Mouse (Mus musculus): ENCODE results near the gene Foxa2.
A peak's percentile ranks its signal among the peaks of the same experiment; 100 is the strongest.

The Foxa2 gene

DNA sequence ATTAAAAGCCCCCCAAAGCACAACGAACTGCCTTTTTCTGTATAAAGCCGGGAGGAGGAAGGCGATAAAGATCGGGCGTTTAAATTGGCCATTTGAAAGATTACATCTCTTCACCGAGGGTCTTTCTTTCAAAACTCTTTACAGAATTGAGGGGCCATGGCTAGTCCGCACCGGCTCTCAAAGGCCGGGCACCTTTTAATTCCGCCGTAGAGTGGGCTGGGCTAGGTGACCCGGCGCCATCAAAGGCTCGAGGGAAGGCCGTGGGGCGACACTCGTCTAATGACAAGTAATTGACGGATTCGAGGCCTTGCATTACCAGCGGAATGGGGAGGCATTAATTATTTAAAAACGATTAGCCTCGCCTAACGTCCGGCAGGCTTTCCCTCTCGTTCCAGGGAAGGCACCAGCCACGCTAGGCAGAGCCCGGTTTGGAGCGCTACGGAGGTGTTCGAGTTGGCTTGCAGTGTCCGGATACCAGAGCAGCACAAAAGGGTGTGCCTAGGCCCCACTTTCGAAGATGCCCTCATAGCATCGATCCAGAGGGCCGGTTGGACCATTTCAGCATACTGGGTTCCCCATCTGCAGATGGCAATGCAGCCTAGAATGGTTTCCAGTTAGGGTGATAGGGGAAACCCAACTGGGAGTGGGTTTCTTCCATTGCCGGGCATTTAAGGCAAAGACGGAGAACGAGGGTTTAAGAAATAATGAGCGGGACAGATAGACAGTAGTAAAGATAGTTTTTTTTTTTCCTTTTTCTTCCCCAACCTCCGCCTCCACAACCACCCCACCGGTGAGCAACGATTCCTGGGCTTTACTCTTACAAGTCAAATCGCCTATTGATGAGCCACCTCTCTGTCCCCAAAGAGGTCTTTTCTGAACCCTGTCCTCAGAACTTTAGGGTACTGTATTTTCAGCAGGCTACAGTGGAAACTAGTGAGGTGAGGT is 8.1 kb downstream of the Foxa2 start:
- DNase-seq: no peak

DNA sequence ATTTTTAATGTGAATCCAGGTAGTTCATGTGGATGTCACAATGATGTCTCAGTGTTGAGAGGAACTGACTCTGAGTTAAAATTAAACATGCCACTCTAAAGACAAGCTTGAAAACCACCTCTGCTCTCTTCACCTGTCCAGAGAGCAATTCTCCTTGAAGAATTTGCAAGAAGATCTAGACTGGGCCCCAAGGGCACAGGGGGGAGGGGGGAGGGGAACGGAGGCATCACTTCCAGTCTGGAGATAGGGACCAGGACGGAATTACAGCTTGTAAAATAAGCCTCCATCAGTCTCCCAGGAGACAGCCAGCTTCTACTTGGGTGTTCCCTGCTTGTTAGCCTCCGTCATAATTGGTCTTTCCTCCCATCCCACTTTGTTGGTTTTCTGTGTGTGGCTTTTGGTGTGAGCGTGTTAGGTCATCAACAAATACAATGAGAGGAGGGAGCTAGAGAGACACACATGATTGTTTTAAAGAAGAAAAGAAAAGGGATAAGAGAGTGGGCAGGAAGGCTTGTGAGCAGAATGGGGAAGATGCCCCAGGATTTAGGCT is 10.1 kb downstream of the Foxa2 start:
- DNase-seq: peak; percentile 80

DNA sequence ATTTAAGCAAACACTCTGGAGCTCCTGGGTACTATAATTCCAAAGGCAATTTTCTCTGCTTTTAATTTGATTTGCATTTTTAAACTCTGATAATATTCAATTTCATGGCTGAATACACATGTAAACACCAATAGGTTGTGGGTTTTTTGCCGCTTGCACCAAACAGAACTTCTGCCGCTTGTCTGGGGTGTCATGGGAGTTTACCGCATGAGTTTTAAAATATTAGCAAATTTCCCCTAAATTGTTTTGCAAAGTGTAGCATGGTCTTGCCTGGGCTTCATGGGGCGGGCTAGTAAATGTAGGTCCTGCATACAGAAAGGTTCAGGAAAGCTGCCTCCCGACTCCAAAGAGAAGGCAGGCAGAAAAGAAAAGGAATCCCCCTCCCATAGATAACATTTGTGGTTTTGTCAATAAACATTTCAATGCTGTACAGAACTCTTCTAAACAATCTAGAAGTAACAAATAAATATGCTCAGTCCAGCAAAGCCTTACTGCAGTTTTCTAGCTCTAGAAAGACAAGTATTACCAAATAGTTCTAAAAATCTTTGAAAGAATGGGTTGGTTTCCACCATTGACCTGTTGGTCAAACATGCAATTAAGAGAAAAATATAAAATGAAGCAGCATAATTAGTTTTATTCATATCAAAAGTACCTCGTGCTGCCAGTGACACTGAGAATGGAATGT is 15.6 kb downstream of the Foxa2 start:
- no peak for DNase-seq

- no peak for DNase-seq
Observed at GRCm38 (mm10) chr2:148030613-148030935, 16.2 kb downstream of the Foxa2 start.

DNA sequence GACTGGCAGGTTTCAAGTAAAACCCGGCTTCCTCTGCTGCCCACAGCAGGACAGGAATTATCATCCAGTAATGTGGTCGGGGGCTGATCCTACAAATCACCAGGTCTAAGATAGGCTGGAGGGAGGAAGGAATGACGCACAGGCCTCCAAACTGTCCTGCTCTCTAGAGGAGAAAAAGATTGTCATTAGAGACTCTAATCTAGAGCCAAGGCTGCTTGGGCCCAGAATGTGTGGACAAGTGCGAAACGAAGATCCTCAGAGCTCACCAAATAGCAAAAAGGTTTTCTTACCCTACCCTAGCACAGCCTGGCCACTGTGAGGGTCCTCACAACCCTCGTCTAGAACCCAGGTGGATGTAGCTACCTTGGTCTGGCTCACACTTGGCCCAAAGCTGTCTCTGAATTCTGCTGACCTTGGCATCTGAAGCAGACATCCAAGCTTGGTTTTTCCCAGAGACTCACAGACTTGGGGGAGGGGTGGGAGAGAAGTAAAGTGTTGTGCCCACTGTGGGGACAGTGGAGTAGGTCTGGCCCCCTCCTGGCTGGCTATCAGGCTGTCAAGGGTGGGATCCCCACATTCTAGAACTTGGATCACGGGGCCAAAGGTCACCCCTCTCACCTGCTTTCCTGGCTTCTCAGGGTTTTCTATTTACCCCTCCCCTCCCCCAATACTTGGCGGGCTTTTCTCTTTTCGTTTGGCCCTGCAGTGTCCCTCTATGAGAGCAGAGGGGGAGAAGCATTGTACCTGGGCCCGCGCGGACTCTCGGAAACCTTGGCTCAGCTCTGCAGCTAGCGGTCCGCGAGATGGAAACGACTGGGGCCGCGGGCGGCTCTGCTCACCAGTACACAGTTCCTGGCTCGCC is 16.8 kb downstream of the Foxa2 start:
- no peak for DNase-seq

DNA sequence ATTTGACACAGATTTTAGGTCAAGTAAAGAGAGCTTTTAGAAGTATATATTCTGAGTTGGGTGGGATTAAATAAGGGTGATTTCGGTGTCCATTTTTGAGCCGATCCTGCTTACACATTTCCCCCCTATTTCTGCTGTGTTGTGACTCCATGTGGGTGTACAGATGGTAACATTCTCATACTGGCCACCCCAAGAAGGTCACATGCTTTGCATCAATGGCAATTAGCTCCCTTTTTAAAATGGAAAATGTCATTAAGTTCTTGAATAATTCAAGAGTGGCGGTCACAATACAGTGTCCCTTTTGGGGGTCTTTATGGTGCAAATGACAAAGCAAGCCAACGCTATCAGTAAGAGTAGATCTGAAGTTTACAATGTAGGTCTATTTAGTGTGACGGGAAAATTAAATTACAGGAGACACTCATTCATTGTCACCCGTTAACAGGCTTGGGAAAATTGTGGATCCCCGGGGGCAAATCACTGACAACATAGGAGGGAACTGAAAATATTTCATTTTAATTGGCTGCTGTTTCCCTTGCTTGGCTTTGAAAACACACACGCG is 17.6 kb downstream of the Foxa2 start:
- DNase-seq: no peak

GRCm38 (mm10) chr2:148026366-148026765 is 20.4 kb downstream of the Foxa2 start:
- no peak for DNase-seq

DNA sequence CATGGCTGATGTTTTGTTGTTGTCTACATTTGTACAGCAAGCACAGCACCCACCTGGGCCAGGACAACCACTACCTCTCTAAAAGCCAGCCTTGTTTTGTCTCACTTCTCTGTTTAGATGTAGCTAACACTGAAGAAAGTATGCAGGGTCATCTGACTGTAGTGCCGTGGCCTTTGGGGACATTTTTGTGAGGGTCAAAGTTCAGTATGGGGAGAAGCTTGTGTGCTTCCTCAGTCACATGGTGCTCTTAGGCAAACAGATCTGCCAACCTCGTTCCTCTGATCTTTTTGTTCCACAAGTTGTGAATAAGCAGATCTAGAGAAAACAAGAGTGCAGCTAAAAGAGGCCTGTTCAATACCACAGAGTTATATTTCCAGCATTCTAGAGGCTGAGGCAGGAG is 21.3 kb downstream of the Foxa2 start:
- DNase-seq: no peak

DNA sequence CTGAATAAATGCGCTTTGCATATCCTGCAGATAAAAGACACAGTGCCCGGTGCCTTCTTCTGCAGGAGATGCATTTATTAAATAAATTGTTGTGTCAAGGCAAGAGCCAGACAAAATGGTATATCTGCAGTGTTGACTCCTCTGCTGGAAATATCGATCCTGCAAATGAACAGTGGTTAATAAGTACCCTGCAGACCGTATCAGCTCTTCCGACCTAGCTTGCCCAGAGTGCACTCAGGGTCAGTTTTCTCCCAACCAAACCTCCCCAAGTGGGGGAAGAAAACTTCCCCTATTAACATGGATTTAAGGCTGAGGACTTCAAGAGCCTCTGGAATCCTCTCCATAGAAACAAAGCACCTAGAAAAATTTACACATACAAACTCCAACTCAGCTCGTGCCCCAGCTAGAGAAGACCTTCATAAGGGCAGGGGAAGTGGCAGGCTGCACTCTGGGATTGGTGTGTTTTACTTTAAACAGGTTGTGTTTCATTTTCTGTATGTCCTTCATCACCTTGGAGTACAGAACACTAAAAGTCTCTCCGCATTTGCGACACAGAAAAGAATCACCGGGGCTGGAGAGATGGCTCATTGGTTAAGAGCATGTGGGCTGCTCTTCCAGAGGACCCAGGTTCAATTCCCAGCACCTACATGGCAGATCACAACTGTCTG is 22.4 kb downstream of the Foxa2 start:
- DNase-seq: no peak

DNA sequence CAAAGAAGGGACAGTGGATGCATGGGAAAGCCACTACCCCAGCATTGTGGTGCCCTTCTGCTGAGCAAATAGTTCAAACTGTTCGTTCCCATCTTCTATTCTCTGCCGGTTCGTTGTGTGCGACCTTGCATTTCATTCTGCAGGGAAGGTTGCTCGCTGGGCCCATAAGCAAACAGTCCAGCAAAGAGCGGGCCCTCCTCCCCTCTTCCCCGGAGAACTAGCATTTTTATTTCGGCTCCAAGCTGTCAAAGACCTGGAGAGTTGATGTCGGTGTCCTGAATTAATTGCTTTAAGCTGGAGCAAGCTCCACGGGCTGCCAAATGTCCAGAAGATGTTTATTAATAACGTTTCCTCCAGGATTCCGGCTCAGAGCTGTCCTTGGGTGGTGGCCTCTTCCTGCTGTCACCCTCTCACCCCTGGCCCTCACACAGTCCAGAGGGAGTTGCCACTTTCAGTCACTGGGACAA is 23.4 kb downstream of the Foxa2 start:
- no peak for DNase-seq

DNA sequence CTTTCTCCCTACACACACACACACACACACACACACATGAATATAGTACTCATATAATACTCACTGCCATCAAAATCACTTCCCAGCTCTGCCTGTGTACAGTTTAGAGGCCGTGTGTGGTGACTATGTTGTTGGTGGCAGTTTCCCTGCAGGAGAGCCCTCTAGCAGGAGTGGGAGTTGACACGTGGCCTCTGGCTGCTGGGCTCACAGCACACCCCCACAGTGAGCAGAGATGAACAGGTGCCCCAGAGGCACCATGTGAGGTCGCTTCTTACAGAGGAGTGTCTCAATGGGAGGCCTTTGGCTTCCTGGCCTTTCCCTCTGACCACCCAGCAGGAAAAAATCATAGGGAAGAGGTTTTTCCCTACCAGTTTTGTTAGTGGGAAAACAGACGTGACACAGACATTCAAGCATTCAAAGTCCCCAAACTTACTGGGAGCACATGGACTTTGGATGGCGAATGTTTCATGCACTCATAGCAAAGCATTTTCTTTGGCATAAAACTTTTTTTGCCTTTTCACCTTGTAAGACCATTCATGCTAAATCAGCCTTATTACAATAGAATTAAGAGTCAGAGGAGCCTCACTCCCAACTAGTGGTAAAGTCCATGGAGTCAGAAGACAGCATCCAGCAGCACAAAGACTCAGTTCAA is 24.7 kb downstream of the Foxa2 start:
- DNase-seq: no peak

DNA sequence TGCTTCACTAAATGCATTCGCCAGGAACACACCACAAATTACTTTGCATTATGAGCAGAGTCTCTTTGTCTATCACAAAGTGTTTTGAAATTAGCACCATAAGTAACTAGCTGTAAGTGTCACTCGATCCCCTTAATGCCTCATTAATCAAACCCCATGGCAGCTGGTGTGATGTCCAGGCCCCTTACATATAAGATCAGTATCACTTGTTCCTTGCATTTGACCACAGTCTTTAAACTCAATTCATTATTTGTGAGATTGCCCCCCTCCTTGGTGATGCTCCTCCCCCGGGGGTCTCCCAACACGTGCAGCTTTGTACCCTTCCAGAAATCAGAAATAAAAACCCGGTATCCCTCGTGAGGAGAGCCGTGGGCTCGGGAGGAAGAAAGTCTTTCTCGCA is 25.8 kb downstream of the Foxa2 start:
- DNase-seq: peak; percentile 78

DNA sequence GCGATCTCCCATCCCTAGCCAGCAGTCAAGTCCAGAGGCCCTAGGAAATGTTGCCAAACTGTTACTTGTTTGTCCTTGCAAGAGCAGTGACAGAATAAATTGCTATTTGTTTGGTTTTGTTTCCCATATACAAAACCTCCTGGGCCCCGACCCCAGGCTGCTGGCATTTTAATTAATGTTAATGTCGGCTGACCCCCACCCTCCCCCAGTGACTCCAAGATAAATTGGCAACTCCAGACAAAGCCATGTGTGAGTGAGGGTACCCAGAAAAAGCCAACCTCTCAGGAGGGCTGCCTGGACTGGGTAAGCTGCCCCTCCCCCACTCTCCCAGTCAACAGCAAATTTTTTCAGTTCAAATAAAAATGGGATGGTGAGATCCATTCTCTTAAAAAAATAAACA is 26.6 kb downstream of the Foxa2 start:
- DNase-seq: no peak

- DNase-seq: no peak
Observed at GRCm38 (mm10) chr2:148017782-148018690, 28.7 kb downstream of the Foxa2 start.

DNA sequence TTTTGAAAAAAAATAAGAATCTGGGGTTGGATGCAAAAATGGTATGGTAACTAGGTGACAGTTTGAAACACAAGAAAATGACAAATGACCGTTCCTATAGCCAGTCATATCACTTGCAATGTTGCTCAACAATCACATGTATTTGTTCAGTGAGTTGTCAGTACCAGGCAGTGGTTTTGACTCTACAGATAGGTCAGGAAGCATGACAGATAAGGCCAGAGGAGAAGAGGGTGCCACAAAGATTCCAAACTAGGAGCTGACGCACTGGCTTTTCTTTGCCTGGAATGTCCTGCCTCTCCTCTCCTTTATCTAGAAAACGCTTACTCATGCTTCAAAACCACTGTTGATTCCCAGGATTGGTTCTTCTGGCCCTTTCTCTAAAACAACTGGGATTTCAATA is 33.4 kb downstream of the Foxa2 start:
- DNase-seq: no peak

DNA sequence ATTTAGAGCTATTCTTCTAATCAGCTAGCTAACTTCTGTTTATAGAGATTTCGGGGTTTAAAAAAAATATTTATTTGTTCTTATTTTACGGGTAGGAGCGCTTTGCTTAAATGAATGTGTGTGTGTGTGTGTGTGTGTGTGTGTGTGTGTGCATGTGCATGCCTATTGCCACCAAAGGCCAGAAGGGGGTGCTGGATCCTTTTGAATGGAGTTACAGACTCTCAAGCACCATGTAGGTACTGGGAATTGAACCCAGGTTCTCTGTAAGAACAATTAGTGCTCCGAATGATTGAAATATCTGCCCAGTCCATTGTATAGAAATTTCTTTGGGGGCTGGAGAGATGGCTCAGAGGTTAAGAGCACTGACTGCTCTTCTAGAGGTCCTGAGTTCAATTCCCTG is 37.7 kb downstream of the Foxa2 start:
- DNase-seq: no peak

GRCm38 (mm10) chr2:148004554-148005521 is 41.9 kb downstream of the Foxa2 start:
- DNase-seq: no peak

DNA sequence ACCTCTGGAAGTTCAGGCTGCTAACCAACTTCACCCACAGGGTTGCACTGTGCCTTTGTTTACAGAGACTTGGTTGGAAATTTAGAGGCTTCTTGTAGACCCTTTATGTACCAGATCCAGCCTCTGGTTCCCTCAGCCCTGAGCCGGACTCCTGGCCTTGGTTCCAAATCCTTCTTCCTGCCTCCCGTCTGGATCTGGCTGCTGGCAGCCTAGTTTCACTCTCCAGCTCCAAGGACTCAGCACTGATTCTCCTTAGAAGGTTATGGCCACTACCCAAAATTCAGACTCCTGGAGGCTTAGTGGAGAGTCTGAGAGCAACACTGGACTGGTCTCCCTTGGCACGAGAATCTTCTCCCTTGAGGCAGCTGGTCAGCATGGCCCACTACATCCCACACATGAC is 43.3 kb downstream of the Foxa2 start:
- DNase-seq: no peak

Data from retina, postnatal 1 day (tissue).